Mouse (Mus musculus) CD4-positive, CD25-positive, alpha-beta regulatory T cell, adult 4 months (primary cell): Measurements from ENCODE around the gene Pla2g4d. TPM values are rescaled to one million over a fixed set of nuclear protein-coding genes. Genes with fewer than 3 reads are reported as not detected.

ENCODE experiments used
- ATAC-seq: one replicate; pipeline ENCODE4 v1.8.0; 2017
- polyA plus RNA-seq, 2 experiments: library from polyadenylated mRNA; unstranded; fragments of 100-300 nt; shearing (Covaris generic); gene quantifications; one replicate each; pipeline ENCODE4 v1.2.1; 2017

Gene Pla2g4d
- not detected for polyA plus RNA-seq

GRCm38 (mm10) chr2:120288995-120289394 is at the start of gene Pla2g4d:
TSS of gene Pla2g4d (minus strand) at chr2:120289197.
- no peak for ATAC-seq

GRCm38 (mm10) chr2:120337886-120338285 is 48.9 kb upstream of the Pla2g4d start:
- no peak for ATAC-seq

GRCm38 (mm10) chr2:120331575-120331974 is 42.6 kb upstream of the Pla2g4d start:
- no peak for ATAC-seq

- ATAC-seq: no peak
These were observed 26.1 kb upstream of the Pla2g4d start for GRCm38 (mm10) chr2:120315077-120315476.

GRCm38 (mm10) chr2:120314487-120314886 is 25.5 kb upstream of the Pla2g4d start:
- no peak for ATAC-seq

GRCm38 (mm10) chr2:120313976-120314375 is 25.0 kb upstream of the Pla2g4d start, which contains the start of gene Pla2g4f:
TSS of gene Pla2g4f (minus strand) at chr2:120314165.
- no peak for ATAC-seq

- no peak for ATAC-seq
These were observed 23.4 kb upstream of the Pla2g4d start for GRCm38 (mm10) chr2:120312276-120312825.

GRCm38 (mm10) chr2:120304113-120304512 is 15.1 kb upstream of the Pla2g4d start:
- no peak for ATAC-seq

- no peak for ATAC-seq
These were observed 12.1 kb upstream of the Pla2g4d start for GRCm38 (mm10) chr2:120301076-120301475.

GRCm38 (mm10) chr2:120299866-120300265 is 10.9 kb upstream of the Pla2g4d start:
- ATAC-seq: no peak

GRCm38 (mm10) chr2:120296160-120296559 is 7.2 kb upstream of the Pla2g4d start:
- ATAC-seq: no peak

- ATAC-seq: no peak
These were observed 2.6 kb upstream of the Pla2g4d start for GRCm38 (mm10) chr2:120291471-120292078.

GRCm38 (mm10) chr2:120288401-120288800 is 596 bp downstream of the Pla2g4d start:
- ATAC-seq: no peak

- ATAC-seq: no peak
These were observed 3.4 kb downstream of the Pla2g4d start for GRCm38 (mm10) chr2:120285639-120286038.

GRCm38 (mm10) chr2:120284705-120285104 is 4.3 kb downstream of the Pla2g4d start:
- no peak for ATAC-seq

- ATAC-seq: no peak
These were observed 4.9 kb downstream of the Pla2g4d start for GRCm38 (mm10) chr2:120284094-120284493.

- ATAC-seq: no peak
These were observed 5.4 kb downstream of the Pla2g4d start for GRCm38 (mm10) chr2:120283550-120283949.

- no peak for ATAC-seq
These were observed 7.8 kb downstream of the Pla2g4d start for GRCm38 (mm10) chr2:120281221-120281620.

GRCm38 (mm10) chr2:120279961-120280360 is 9.0 kb downstream of the Pla2g4d start:
- no peak for ATAC-seq

GRCm38 (mm10) chr2:120276951-120277350 is 12.0 kb downstream of the Pla2g4d start:
- no peak for ATAC-seq

GRCm38 (mm10) chr2:120268635-120269034 is 20.4 kb downstream of the Pla2g4d start:
- no peak for ATAC-seq

GRCm38 (mm10) chr2:120265523-120265922 is 23.5 kb downstream of the Pla2g4d start:
- no peak for ATAC-seq

- no peak for ATAC-seq
These were observed 24.1 kb downstream of the Pla2g4d start for GRCm38 (mm10) chr2:120264858-120265257.

- ATAC-seq: no peak
These were observed 26.1 kb downstream of the Pla2g4d start for GRCm38 (mm10) chr2:120262876-120263275.

GRCm38 (mm10) chr2:120261346-120261745 is 27.7 kb downstream of the Pla2g4d start:
- ATAC-seq: no peak
